In genomic region chr19:11362002-11362401, GRCm38 (mm10) we compare ENCODE assay signal across 1 mouse cellular context.
TF ChIP-seq lines count a peak whose summit lies in the region.

No protein-coding gene starts in this region.

TF ChIP-seq in CH12.LX, 34 proteins besides CTCF, POLR2A, EP300 and RAD21 (continued from another document):
- TF ChIP-seq SIN3A (IDR thresholded peaks at IDR 0.05; ENCODE audit: low read length) = no peak
- 0 out of 2 replicates have a peak, but pooled peaks have one; percentile 25 for TF ChIP-seq MEF2A (IDR thresholded peaks at IDR 0.05; ENCODE audit: borderline replicate concordance, low read depth, low read length)
- TF ChIP-seq KAT2A (IDR thresholded peaks at IDR 0.05; ENCODE audit: insufficient replicate concordance, low read length) = no peak
- no peak for TF ChIP-seq USF1 (IDR thresholded peaks at IDR 0.05; ENCODE audit: low read depth, low read length)
- no peak for TF ChIP-seq CHD1 (IDR thresholded peaks at IDR 0.05; ENCODE audit: low read depth, low read length)
- TF ChIP-seq ZKSCAN1 (IDR thresholded peaks at IDR 0.05; ENCODE audit: borderline replicate concordance, low read depth, low read length) = no peak
- no peak for TF ChIP-seq UBTF (IDR thresholded peaks at IDR 0.05; ENCODE audit: low read depth, low read length)
- no peak for TF ChIP-seq POLR2AphosphoS2 (IDR thresholded peaks at IDR 0.05; ENCODE audit: low read depth, low read length)
- TF ChIP-seq GABPA (IDR thresholded peaks at IDR 0.05; ENCODE audit: insufficient replicate concordance, low read depth, low read length) = no peak
- TF ChIP-seq BHLHE40 (IDR thresholded peaks at IDR 0.05; ENCODE audit: low read depth, low read length) = peak; percentile 62
- no peak for TF ChIP-seq MXI1 (IDR thresholded peaks at IDR 0.05; ENCODE audit: low read depth, low read length)
- no peak for TF ChIP-seq NRF1 (IDR thresholded peaks at IDR 0.05; ENCODE audit: low read depth, low read length)
- no peak for TF ChIP-seq SMC3 (IDR thresholded peaks at IDR 0.05; ENCODE audit: low read depth, low read length)
- TF ChIP-seq ELF1 (IDR thresholded peaks at IDR 0.05; ENCODE audit: low read depth, low read length) = no peak
- TF ChIP-seq MAX (IDR thresholded peaks at IDR 0.05; ENCODE audit: low read length) = no peak
- no peak for TF ChIP-seq TCF12 (IDR thresholded peaks at IDR 0.05; ENCODE audit: low read depth, low read length)
- no peak for TF ChIP-seq MAFK (IDR thresholded peaks at IDR 0.05; ENCODE audit: insufficient replicate concordance, low read length)
- TF ChIP-seq IRF4 (IDR thresholded peaks at IDR 0.05; ENCODE audit: low read depth, low read length) = no peak
- no peak for TF ChIP-seq ZC3H11A (IDR thresholded peaks at IDR 0.05; ENCODE audit: low read depth, low read length)
- TF ChIP-seq ZNF384 (IDR thresholded peaks at IDR 0.05; ENCODE audit: low read depth, low read length) = no peak
TF ChIP-seq in CH12.LX: peak in this region for 4.
